Mouse (Mus musculus) stomach, postnatal 0 days (tissue): ENCODE results near the gene Fgf18. TPM values are rescaled to one million over a fixed set of nuclear protein-coding genes. Genes with fewer than 3 reads are reported as not detected.

Experiments
- ATAC-seq: fragments of 200-750 bp; cut with Nextera tagmentation; 2 replicates; pipeline ENCODE4 v1.8.0; 2017; ENCODE audit not compliant: low FRiP score, low TSS enrichment
- DNase-seq: peaks from one replicate; pipeline ENCODE4 v3.0.0-alpha.2; 2016; ENCODE audit warnings: low spot score
- H3K27ac ChIP-seq: fragments of 300-500 bp; sonication (generic); replicated peaks from 2 replicates; pipeline ENCODE4 v1.5.1; 2014; ENCODE audit warnings: mild to moderate bottlenecking, control low read depth
- H3K27me3 ChIP-seq: fragments of 300-500 bp; sonication (generic); 2 replicates; pipeline ENCODE4 v1.6.1; 2014; ENCODE audit warnings: low read length; ENCODE audit not compliant: control insufficient read depth, insufficient read depth
- H3K36me3 ChIP-seq: fragments of 300-500 bp; sonication (generic); 2 replicates; pipeline ENCODE4 v1.6.1; 2014; ENCODE audit warnings: low read length, mixed read lengths; ENCODE audit not compliant: control insufficient read depth, insufficient read depth
- H3K4me1 ChIP-seq: fragments of 300-500 bp; sonication (generic); replicated peaks from 2 replicates; pipeline ENCODE4 v1.6.1; 2014; ENCODE audit warnings: antibody characterized with exemption; ENCODE audit not compliant: control insufficient read depth, insufficient read depth
- H3K4me2 ChIP-seq: fragments of 300-500 bp; sonication (generic); replicated peaks from 2 replicates; pipeline ENCODE4 v1.6.1; 2014; ENCODE audit warnings: low read depth, mild to moderate bottlenecking, control low read depth, moderate library complexity
- H3K4me3 ChIP-seq: fragments of 300-500 bp; sonication (generic); 2 replicates; pipeline ENCODE4 v1.5.1; 2014; ENCODE audit warnings: low read depth, low read length, control low read depth
- H3K9ac ChIP-seq: fragments of 300-500 bp; sonication (generic); 2 replicates; pipeline ENCODE4 v1.6.1; 2014; ENCODE audit warnings: mild to moderate bottlenecking, low read length, control low read depth, mixed read lengths
- H3K9me3 ChIP-seq: fragments of 300-500 bp; sonication (generic); 2 replicates; pipeline ENCODE4 v1.6.1; 2016; ENCODE audit warnings: low read length; ENCODE audit not compliant: control insufficient read depth
- CTCF ChIP-seq: IDR thresholded peaks from 2 replicates; pipeline ENCODE4 v1.5.1; 2016; ENCODE audit warnings: antibody characterized with exemption, low read depth, mild to moderate bottlenecking, moderate library complexity
- EP300 ChIP-seq: optimal IDR thresholded peaks from 2 replicates; pipeline ENCODE3; 2016; ENCODE audit warnings: antibody characterized with exemption
- WGBS: fragments of 180-500 bp; shearing (Covaris S2); extraction: QIAGEN DNeasy Blood & Tissue Kit; methylation state at CpG from one replicate; pipeline ENCODE4 v1.1.7; 2014; 5-methylcytosine and 5-hydroxymethylcytosine counted together
- polyA plus RNA-seq: library from polyadenylated mRNA; unstranded; fragments of >200 nt; fragmentation: Nextera tagmentation; extraction: Ambion mirVana; gene quantifications from 2 replicates; pipeline ENCODE4 v1.2.1, GENCODE M21; 2015

The Fgf18 gene
- polyA plus RNA-seq, 1 experiment from 2014 or later: 2.3 TPM

DNA sequence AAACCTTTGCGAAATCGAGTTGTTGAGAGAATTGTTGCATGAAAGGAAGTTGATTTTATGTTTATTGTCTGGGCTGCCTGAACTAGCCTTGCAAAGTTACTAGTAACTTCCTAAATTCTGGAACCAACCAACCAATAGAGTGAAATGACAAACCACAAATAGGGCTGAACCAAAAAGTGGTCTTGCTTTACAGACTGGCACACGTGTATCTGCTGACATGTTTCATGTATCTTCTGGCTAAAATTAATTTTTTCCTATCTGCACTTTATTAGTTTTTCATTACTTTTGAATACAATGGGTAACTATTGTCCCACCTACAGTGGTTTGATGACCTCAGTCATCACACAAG is 1.9 kb upstream of the Fgf18 start:
- no peak overlapping the region for H3K4me3 ChIP-seq
- H3K9ac ChIP-seq: no peak overlapping the region
- H3K4me1 ChIP-seq: peaks cover 5% of the 10 kb centered on the region; the same call in 1 of the 2 replicates
- H3K4me2 ChIP-seq: no peak overlapping the region
- no peaks in the 10 kb centered on the region for H3K27me3 ChIP-seq
- ATAC-seq (no peak), DNase-seq (no peak)
- peaks cover 3% of the 10 kb centered on the region; the same call in 1 of the 2 replicates for H3K36me3 ChIP-seq
- WGBS: 27% methylated on average over 3 of the region's 3 CpGs
- TF ChIP-seq EP300 (no peak), CTCF (no peak)
- no peak overlapping the region for H3K27ac ChIP-seq
- no peaks in the 10 kb centered on the region for H3K9me3 ChIP-seq

DNA sequence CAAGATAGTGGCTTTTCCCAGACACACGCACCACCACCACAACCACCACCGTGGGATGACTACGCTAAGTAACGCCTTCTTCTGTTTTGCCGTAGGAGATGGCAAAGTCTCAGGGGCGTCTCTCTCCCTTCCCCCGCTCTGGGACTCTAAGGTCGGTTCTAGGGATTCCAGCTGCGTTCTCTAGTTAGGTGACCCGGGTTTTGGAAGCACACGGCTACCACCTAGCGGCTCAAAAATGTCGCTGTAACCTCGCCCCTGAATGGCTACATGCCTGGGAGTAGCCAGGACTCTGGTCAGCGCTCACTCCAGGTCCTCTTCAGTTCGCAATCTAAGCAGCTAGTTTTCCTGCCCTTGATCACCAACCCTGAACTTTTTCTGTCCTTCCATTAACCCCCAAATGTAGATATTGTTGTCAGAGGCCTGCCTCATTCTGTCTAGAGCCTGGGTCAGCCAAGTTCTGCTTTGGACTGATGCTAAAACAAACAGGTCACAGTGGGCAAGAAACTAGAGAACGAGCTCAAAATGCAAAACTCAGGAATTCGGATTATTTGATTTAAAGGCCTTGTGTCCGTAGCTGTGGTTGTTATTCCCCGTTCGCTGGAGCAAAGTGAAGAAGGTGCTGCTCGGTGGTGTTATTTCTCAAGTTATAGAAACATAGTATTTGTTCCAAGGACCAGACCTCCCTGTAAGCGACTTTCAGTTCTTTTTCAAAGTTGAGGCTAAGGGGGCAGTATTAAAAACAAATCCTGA is 1.3 kb upstream of the Fgf18 start:
- TF ChIP-seq EP300: no peak
- TF ChIP-seq CTCF: peak; percentile 88
- Histone ChIP-seq H3K9ac (no peak overlapping the region), H3K36me3 (peaks cover 3% of the 10 kb centered on the region; the same call in 1 of the 2 replicates), H3K9me3 (no peaks in the 10 kb centered on the region), H3K27ac (no peak overlapping the region), H3K4me1 (peaks cover 5% of the 10 kb centered on the region; the same call in 1 of the 2 replicates), H3K4me2 (peak overlapping the region; percentile 77), H3K27me3 (no peaks in the 10 kb centered on the region), H3K4me3 (peak overlapping the region; percentile 51)
- peak; percentile 83 for DNase-seq
- ATAC-seq: peak; percentile 80
- WGBS: 5% methylated on average over 23 of the region's 23 CpGs

DNA sequence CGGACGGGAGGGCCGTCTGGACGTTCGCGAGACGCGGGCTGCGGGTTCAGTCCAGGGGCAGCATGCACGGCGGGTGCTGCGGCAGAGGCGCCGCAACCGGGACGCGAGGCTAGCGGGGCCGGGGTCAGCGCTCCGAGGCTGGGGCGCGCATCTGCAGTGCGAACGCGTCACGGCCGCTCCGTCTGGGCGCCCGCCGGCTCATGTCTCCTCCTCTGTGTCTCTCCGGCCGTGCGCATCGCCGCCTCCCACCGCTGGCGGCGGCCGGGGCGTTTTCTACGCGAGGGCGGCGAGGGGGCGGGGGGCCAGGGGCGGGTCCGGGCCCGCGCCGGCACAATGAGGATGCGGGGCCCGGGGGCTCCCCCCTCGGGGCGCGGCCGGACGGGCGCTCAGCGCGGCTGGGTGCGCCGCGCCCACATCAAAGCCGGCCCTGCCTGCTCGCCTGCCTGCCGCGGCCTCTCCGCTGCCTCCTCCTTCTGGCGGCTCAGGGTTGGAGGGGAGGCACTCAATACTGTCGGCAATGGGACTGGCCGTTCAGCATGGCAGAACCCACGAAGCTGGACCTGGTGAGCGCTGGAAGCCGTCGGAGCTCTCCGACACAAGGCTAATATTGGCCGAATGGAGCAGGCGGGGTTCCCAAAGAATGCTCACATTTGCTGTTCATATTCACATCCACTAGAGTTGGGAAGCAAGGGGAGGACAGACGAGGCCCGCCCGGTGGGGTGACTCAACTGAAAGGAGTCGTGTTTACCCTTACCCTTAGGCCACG is 555 bp upstream of the Fgf18 start:
- peak; percentile 63 for DNase-seq
- no peak overlapping the region for H3K27ac ChIP-seq

DNA sequence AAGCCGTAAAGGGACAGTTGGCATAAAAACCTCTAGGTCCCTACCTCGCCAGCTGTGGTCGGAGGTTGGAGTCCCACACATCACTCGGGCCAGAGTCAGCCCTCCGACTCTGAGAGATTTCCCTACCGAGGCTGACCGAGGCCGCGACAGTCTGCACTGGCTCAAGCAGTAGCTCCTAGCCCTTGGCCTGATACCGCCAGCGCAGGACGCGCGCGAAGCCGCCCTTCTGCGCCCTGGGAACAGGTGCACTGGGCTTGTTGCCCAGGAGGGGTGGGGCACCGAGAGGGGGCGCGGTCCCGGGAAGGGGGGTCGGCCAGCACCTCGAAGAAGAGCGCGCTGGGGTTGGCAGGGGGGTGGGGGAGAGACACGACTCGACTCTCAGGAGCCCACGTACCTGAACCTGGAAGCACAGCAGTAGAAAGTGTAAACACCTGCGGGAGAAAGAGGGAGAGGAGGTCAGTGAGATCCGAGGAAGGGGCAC is 509 bp downstream of the Fgf18 start:
- WGBS: under 1% methylated on average over 29 of the region's 30 CpGs
- TF ChIP-seq EP300 (no peak), CTCF (no peak)
- H3K27ac ChIP-seq: no peak overlapping the region
- no peaks in the 10 kb centered on the region for H3K27me3 ChIP-seq
- H3K4me3 ChIP-seq: peak overlapping the region; percentile 51
- peak overlapping the region; percentile 77 for H3K4me2 ChIP-seq
- H3K9ac ChIP-seq: peak overlapping the region; percentile 47; the same call in 1 of the 2 replicates
- 0 out of 2 replicates have a peak, but pooled peaks have one; percentile 33 for ATAC-seq
- peaks cover 3% of the 10 kb centered on the region; the same call in 1 of the 2 replicates for H3K36me3 ChIP-seq
- peak; percentile 67 for DNase-seq
- H3K9me3 ChIP-seq: no peaks in the 10 kb centered on the region
- H3K4me1 ChIP-seq: peaks cover 5% of the 10 kb centered on the region; the same call in 1 of the 2 replicates

More for the DNA sequence above, 555 bp upstream of the Fgf18 start:
- Histone ChIP-seq H3K9ac (peak overlapping the region; percentile 47), H3K4me1 (peaks cover 5% of the 10 kb centered on the region; the same call in 1 of the 2 replicates), H3K4me2 (peak overlapping the region; percentile 77), H3K4me3 (peak overlapping the region; percentile 51), H3K36me3 (peaks cover 3% of the 10 kb centered on the region; the same call in 1 of the 2 replicates), H3K9me3 (no peaks in the 10 kb centered on the region), H3K27me3 (no peaks in the 10 kb centered on the region)
- WGBS: under 1% methylated on average over 37 of the region's 85 CpGs
- TF ChIP-seq EP300 (no peak), CTCF (0 out of 2 replicates have a peak, but pooled peaks have one; percentile 1)
- peak; percentile 57 for ATAC-seq

DNA sequence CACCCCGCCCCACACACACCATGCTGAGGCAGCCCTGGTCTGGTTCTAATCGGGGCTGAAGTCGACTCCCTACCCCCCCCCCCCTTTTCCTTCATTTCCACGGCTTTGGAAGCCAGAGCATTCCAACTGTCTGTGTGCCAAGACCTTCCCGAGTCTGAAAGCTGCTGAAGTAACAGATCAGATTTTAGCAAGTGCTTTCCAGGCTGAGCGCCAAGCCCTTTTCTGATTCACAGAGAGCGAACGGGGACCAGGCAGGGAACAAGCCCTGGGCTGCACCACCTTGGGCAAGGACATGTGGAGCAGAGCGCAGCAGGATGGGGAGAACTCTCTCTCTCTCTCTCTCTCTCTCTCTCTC is 1.1 kb downstream of the Fgf18 start:
- Histone ChIP-seq H3K4me2 (no peak overlapping the region), H3K4me1 (peaks cover 5% of the 10 kb centered on the region; the same call in 1 of the 2 replicates), H3K4me3 (no peak overlapping the region), H3K36me3 (peaks cover 3% of the 10 kb centered on the region; the same call in 1 of the 2 replicates), H3K9me3 (no peaks in the 10 kb centered on the region), H3K27ac (no peak overlapping the region), H3K9ac (no peak overlapping the region), H3K27me3 (no peaks in the 10 kb centered on the region)
- ATAC-seq (peak; percentile 28; the same call in 1 of the 2 replicates), DNase-seq (peak; percentile 75)
- 4% methylated on average over 9 of the region's 9 CpGs for WGBS
- TF ChIP-seq EP300 (no peak), CTCF (no peak)
